Mouse (Mus musculus): ENCODE results near the gene Gm8237.
"Not testable (repeated sequence)": the region's sequence is repeated elsewhere in the genome, so short reads cannot be mapped to it uniquely, and the experiment has no call there.

Gene Gm8237

GRCm38 (mm10) chr14:5880241-5880640 is at the start of gene Gm8237:
TSS of gene Gm8237 (minus strand) at chr14:5880382.
- DNase-seq = not testable (repeated sequence)

GRCm38 (mm10) chr14:5923276-5923675 is 43.1 kb upstream of the Gm8237 start:
- not testable (repeated sequence) for DNase-seq

- peak in 1 of 2 experiments; percentile 4 for DNase-seq
Measured at GRCm38 (mm10) chr14:5918330-5918942, 38.3 kb upstream of the Gm8237 start.

- not testable (repeated sequence) for DNase-seq
Measured at GRCm38 (mm10) chr14:5913701-5914100, 33.5 kb upstream of the Gm8237 start.

- not testable (repeated sequence) for DNase-seq
Measured at GRCm38 (mm10) chr14:5879791-5880190, 391 bp downstream of the Gm8237 start.

- peak in 1 of 2 experiments; percentile 5 for DNase-seq
Measured at GRCm38 (mm10) chr14:5879136-5879535, 1.0 kb downstream of the Gm8237 start.

GRCm38 (mm10) chr14:5855911-5856310 is 24.3 kb downstream of the Gm8237 start:
- DNase-seq = not testable (repeated sequence)

- not testable (repeated sequence) for DNase-seq
Measured at GRCm38 (mm10) chr14:5830229-5830628, 50.0 kb downstream of the Gm8237 start, which contains the start of gene Gm3424. TSS of gene Gm3424 (minus strand) at chr14:5830329.

GRCm38 (mm10) chr14:5812699-5813356 is 67.4 kb downstream of the Gm8237 start:
- not testable (repeated sequence) for DNase-seq
